Mouse (Mus musculus): ENCODE data around the gene Cd38. TPM values are rescaled to one million over a fixed set of nuclear protein-coding genes. Genes with fewer than 3 reads are reported as not detected.
"Not testable (repeated sequence)": the region's sequence is repeated elsewhere in the genome, so short reads cannot be mapped to it uniquely, and the experiment has no call there.

Gene Cd38
- polyA plus RNA-seq, 1 experiment from 2014 or later = 30.2 TPM

DNA sequence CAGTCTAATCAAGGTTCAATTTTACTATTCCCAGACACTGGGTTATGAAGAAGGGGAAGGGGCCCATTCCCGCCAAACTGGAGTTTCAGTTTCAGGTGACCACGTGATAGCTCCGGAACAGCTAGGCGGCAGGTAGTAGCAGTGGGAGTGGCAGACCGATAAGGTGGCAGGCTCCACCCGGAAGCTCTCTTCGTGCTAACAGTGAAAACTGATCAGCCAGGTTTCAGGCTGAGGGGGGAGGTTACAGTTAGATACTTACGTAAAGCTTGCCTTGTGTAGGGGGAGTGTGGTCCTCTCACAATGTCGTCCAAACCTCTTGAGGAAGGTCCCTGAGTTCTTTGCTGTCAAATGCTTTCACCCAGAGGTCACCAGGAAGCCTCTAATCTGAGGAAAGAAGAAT, 40.9 kb downstream of the Cd38 start:
- Histone ChIP-seq H3K9me3 (replicated peaks) (no peaks in the 10 kb centered on the region), H3K4me2 (no peak overlapping the region), H3K27ac (no peak overlapping the region), H3K4me3 (replicated peaks) (no peak overlapping the region), H3K4me1 (no peaks in the 10 kb centered on the region), H3K36me3 (no peaks in the 10 kb centered on the region), H3K27me3 (no peaks in the 10 kb centered on the region), H3K9ac (no peak overlapping the region)
- WGBS = 55% methylated on average over 9 of the region's 9 CpGs
- ATAC-seq (replicated peaks; ENCODE audit: low FRiP score) = no peak

GRCm38 (mm10) chr5:43910006-43910405, 41.7 kb downstream of the Cd38 start:
- no peaks in the 10 kb centered on the region for H3K9me3 ChIP-seq (replicated peaks)
- H3K4me2 ChIP-seq = no peak overlapping the region
- ATAC-seq (replicated peaks; ENCODE audit: low FRiP score) = no peak
- H3K9ac ChIP-seq = no peak overlapping the region
- no peak overlapping the region for H3K4me3 ChIP-seq (replicated peaks)
- H3K27ac ChIP-seq = no peak overlapping the region
- WGBS = 86% methylated on average over 6 of the region's 6 CpGs
- H3K36me3 ChIP-seq = no peaks in the 10 kb centered on the region
- no peaks in the 10 kb centered on the region for H3K4me1 ChIP-seq
- H3K27me3 ChIP-seq = no peaks in the 10 kb centered on the region

- H3K4me3 ChIP-seq (replicated peaks); H3K27ac ChIP-seq; H3K4me2 ChIP-seq; H3K9me3 ChIP-seq (replicated peaks); H3K36me3 ChIP-seq; H3K9ac ChIP-seq; ATAC-seq (replicated peaks; ENCODE audit: low FRiP score); H3K27me3 ChIP-seq; H3K4me1 ChIP-seq: not testable (repeated sequence)
- 94% methylated on average over 4 of the region's 4 CpGs for WGBS
Measured at GRCm38 (mm10) chr5:43912844-43913243, 44.5 kb downstream of the Cd38 start, which contains the start of gene Gm7879. Gene Gm7879, plus strand, starts transcription at chr5:43913144.

DNA sequence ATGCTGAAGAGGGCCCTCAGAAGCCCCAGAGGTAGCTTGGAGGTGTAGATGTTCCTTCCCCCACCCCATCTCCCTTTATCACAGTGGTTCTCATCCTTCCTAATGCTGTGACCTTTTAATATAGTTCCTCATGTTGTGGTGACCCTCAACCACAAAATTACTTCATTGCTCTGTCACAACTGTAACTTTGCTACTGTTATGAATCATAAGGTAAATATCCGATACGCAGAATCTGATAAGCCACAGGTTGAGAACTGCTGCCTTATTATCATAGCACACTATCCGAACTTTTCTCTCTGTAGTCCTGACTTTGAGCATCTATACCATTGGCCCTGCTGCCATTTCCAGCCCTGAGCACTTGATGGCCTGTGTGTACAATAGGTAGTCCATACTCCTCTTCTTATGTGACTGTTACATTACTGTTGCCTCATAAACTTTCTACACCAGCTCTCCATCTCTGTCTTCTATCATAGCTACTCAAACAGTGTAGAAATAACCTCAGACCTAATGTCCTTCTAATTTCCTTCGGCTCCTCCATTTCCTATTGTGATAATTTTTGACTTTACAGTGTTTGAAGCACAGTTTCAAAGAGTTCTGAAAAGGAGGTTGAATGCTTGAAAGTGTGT, 47.0 kb downstream of the Cd38 start:
- WGBS = 88% methylated on average over 4 of the region's 4 CpGs

GRCm38 (mm10) chr5:43921877-43922276, 53.5 kb downstream of the Cd38 start:
- Histone ChIP-seq H3K27me3 (no peaks in the 10 kb centered on the region), H3K4me2 (no peak overlapping the region), H3K36me3 (no peaks in the 10 kb centered on the region), H3K4me3 (replicated peaks) (no peak overlapping the region), H3K9ac (no peak overlapping the region), H3K4me1 (no peaks in the 10 kb centered on the region), H3K27ac (no peak overlapping the region), H3K9me3 (replicated peaks) (no peaks in the 10 kb centered on the region)
- 91% methylated on average over 11 of the region's 11 CpGs for WGBS
- ATAC-seq (replicated peaks; ENCODE audit: low FRiP score) = no peak

More for the DNA sequence above, 47.0 kb downstream of the Cd38 start:
- H3K9me3 ChIP-seq (replicated peaks) = no peaks in the 10 kb centered on the region
- no peak overlapping the region for H3K27ac ChIP-seq
- H3K4me2 ChIP-seq = no peak overlapping the region
- H3K4me1 ChIP-seq = no peaks in the 10 kb centered on the region
- no peaks in the 10 kb centered on the region for H3K27me3 ChIP-seq
- H3K4me3 ChIP-seq (replicated peaks) = no peak overlapping the region
- ATAC-seq (replicated peaks; ENCODE audit: low FRiP score) = no peak
- H3K9ac ChIP-seq = no peak overlapping the region
- H3K36me3 ChIP-seq = no peaks in the 10 kb centered on the region

DNA sequence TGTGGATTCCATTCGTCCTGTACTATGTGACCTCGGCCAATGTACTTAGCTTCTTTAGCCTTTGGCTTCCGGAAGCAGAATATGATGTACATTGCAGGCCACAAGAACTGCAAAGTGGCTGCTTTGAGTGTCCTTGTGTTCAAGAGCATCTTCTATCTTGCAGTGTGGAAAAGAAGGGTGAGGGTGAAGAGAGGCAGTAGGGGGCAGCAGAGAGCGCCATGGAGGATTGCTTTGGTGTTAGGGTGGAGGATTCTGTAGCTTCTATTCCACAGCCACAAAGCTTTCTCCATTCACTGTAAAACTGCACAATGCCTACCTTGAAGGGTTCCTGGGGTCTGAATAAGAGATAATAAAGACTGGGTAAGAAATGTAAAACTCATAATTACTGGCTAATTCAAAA, 55.6 kb downstream of the Cd38 start:
- Histone ChIP-seq H3K9me3 (replicated peaks) (no peaks in the 10 kb centered on the region), H3K9ac (no peak overlapping the region), H3K4me1 (no peaks in the 10 kb centered on the region), H3K4me2 (no peak overlapping the region), H3K4me3 (replicated peaks) (no peak overlapping the region), H3K27ac (no peak overlapping the region), H3K27me3 (no peaks in the 10 kb centered on the region), H3K36me3 (no peaks in the 10 kb centered on the region)
- WGBS = 29% methylated on average over 4 of the region's 4 CpGs
- ATAC-seq (replicated peaks; ENCODE audit: low FRiP score) = no peak

- no peak overlapping the region for H3K4me3 ChIP-seq (replicated peaks)
- H3K9me3 ChIP-seq (replicated peaks) = no peaks in the 10 kb centered on the region
- ATAC-seq (replicated peaks; ENCODE audit: low FRiP score) = no peak
- H3K4me1 ChIP-seq = no peaks in the 10 kb centered on the region
- H3K4me2 ChIP-seq = no peak overlapping the region
- no peaks in the 10 kb centered on the region for H3K27me3 ChIP-seq
- H3K9ac ChIP-seq = no peak overlapping the region
- no peaks in the 10 kb centered on the region for H3K36me3 ChIP-seq
- H3K27ac ChIP-seq = no peak overlapping the region
Measured at GRCm38 (mm10) chr5:43927729-43928128, 59.4 kb downstream of the Cd38 start.

DNA sequence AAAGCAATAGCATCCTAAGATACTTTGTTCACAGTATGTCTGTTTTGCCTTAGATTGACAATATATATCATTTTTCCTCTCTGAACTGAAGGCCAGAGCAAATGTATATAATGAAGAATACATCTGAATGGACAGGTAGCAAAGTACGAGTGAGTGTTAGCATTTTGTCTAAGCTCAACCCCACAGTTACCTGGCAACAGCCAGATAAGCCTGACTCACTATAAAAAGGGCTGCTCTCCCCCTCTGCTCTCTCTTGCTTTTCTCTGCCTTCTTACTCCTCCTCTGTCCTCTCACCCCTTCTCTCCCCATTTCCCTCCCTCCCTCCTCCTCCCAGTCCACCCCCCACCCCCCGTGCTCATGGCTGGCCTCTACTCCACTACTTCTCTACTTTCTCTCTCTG, 64.9 kb downstream of the Cd38 start:
- WGBS = 40% methylated on average over 2 of the region's 2 CpGs
- no peaks in the 10 kb centered on the region for H3K9me3 ChIP-seq (replicated peaks)
- H3K9ac ChIP-seq = no peak overlapping the region
- no peaks in the 10 kb centered on the region for H3K36me3 ChIP-seq
- H3K27me3 ChIP-seq = no peaks in the 10 kb centered on the region
- H3K27ac ChIP-seq = no peak overlapping the region
- no peak overlapping the region for H3K4me2 ChIP-seq
- 0 out of 2 replicates have a peak, but pooled peaks have one; percentile 12 for ATAC-seq (replicated peaks; ENCODE audit: low FRiP score)
- no peak overlapping the region for H3K4me3 ChIP-seq (replicated peaks)
- no peaks in the 10 kb centered on the region for H3K4me1 ChIP-seq

GRCm38 (mm10) chr5:43947330-43947977, 79.1 kb downstream of the Cd38 start:
- peak; percentile 50; the same call in 1 of the 2 replicates for ATAC-seq (replicated peaks; ENCODE audit: low FRiP score)
- peak overlapping the region; percentile 93 for H3K27ac ChIP-seq
- H3K9me3 ChIP-seq (replicated peaks) = no peaks in the 10 kb centered on the region
- H3K4me3 ChIP-seq (replicated peaks) = peak overlapping the region; percentile 35
- peak overlapping the region; percentile 66 for H3K4me2 ChIP-seq
- no peak overlapping the region for H3K9ac ChIP-seq
- H3K4me1 ChIP-seq = peaks cover 25% of the 10 kb centered on the region
- H3K27me3 ChIP-seq = no peaks in the 10 kb centered on the region
- H3K36me3 ChIP-seq = no peaks in the 10 kb centered on the region
- 13% methylated on average over 9 of the region's 9 CpGs for WGBS

DNA sequence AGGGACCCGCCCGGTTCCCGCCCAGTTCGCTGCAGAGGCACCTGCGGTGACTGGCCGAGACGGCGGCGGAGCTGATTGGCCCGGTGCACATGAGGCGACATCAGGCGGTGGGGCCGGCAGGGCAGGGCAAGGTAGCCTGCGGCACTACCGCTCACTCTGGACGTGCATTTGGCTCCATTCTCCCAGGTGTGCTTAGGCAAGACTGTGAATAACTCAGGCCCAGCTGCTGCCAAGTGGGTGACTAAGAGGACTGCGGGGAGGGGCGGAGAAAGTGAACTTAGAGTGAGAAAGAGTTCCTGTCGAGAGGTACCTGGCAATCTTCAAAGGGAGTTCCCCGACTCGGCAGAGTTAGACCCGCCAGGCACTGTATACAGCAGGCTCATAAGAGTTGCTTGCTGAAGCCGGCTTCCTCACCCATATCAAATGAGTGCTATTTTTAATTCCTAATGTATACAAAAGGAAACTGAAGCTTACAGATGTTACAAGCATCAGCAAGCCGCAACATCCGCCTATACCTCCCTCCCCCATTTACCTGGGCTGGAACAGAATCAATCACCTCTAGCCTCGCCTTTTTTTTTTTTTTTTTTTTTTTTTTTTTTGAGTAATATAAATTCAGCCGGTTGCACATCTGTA, 79.9 kb downstream of the Cd38 start:
- Histone ChIP-seq H3K36me3 (no peaks in the 10 kb centered on the region), H3K4me3 (replicated peaks) (peak overlapping the region; percentile 35), H3K9ac (no peak overlapping the region), H3K27ac (peak overlapping the region; percentile 93), H3K9me3 (replicated peaks) (no peaks in the 10 kb centered on the region), H3K27me3 (no peaks in the 10 kb centered on the region), H3K4me2 (peak overlapping the region; percentile 66), H3K4me1 (peaks cover 25% of the 10 kb centered on the region)
- ATAC-seq (replicated peaks; ENCODE audit: low FRiP score) = peak; percentile 96
- WGBS = 1% methylated on average over 27 of the region's 27 CpGs

DNA sequence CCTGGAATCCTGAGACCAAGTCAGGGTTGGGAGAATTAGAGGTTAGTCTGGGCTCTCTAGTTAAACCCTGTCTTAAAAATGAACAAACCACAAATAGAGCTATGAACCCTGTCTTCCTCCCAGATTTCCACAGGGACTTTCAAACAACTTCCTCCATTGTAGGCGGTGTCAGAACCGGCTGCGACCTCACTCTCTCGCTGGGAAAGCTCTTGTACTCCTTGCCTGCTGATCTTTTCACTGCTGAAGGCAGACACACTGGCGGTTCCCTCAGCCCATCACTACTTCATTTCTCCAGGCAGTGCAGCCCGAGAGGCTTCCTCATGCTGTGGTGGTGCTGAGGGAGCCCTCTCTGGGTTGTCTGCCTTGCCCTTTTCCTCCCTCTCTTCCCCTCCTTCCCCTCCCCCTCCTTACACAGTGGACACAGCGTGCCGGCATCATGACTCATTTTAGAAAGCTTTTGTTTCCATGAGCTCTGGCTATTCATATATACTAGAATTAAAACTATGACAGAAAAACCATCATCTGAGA, 80.5 kb downstream of the Cd38 start:
- Histone ChIP-seq H3K4me2 (peak overlapping the region; percentile 66), H3K36me3 (no peaks in the 10 kb centered on the region), H3K4me3 (replicated peaks) (peak overlapping the region; percentile 35), H3K4me1 (peaks cover 25% of the 10 kb centered on the region), H3K27ac (peak overlapping the region; percentile 93), H3K9me3 (replicated peaks) (no peaks in the 10 kb centered on the region), H3K27me3 (no peaks in the 10 kb centered on the region), H3K9ac (no peak overlapping the region)
- 3% methylated on average over 8 of the region's 8 CpGs for WGBS
- peak; percentile 47; the same call in 1 of the 2 replicates for ATAC-seq (replicated peaks; ENCODE audit: low FRiP score)

DNA sequence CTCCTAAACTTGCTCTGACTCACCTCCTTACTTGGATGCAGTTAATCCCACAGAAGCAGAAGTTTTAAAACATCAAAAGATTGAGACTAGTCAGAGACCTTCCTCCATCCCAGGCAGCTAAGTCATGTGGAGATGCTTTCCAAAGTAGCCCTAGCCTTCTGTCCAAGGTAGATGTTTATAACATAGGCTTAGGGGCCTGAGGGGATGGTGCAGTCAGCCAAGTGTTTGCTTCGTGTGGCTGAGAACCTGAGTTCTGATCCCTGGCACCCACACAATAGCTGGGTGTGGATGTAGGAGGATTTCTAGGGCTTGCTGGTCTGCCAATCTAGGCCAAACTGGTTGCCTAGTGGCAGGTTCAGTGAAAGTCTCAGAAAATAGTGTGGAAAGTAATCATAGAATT, 84.9 kb downstream of the Cd38 start:
- H3K36me3 ChIP-seq = no peaks in the 10 kb centered on the region
- H3K4me3 ChIP-seq (replicated peaks) = no peak overlapping the region
- H3K27me3 ChIP-seq = no peaks in the 10 kb centered on the region
- WGBS = 78% methylated on average over 1 of the region's 1 CpGs
- no peak overlapping the region for H3K4me2 ChIP-seq
- H3K27ac ChIP-seq = no peak overlapping the region
- no peak for ATAC-seq (replicated peaks; ENCODE audit: low FRiP score)
- peaks cover 10% of the 10 kb centered on the region for H3K4me1 ChIP-seq
- no peak overlapping the region for H3K9ac ChIP-seq
- no peaks in the 10 kb centered on the region for H3K9me3 ChIP-seq (replicated peaks)

All from kidney, embryonic 15.5 days (tissue).